ENCODE assay signal across 8 mouse cellular contexts in genomic region chr8:90794990-90795861, GRCm38 (mm10). TPM values are rescaled to one million over a fixed set of nuclear protein-coding genes. Genes with fewer than 3 reads are reported as not detected.
DNase-seq lines count a peak whose midpoint lies in the region; ATAC-seq and TF ChIP-seq lines count a peak whose summit lies in the region.

No protein-coding gene starts in this region.

- peak; percentile 66 to 82 for DNase-seq in adrenal gland, postnatal 36 days
- peak; percentile 88 for DNase-seq in kidney, postnatal 10 days
- DNase-seq in liver, postnatal 0 days: peak; percentile 83
- DNase-seq in thymus, postnatal 10 days (ENCODE audit: low spot score in 2 of 2): peak; percentile 75 to 93

- H3K36me3 ChIP-seq in embryonic facial prominence, embryonic 13.5 days: no peaks in the 10 kb centered on the region
- H3K36me3 ChIP-seq in heart, embryonic 14.5 days (ENCODE audit: control insufficient read depth, insufficient read depth, low read length): no peaks in the 10 kb centered on the region
- no peaks in the 10 kb centered on the region for H3K36me3 ChIP-seq in liver, postnatal 0 days (replicated peaks; ENCODE audit: insufficient read depth, low read length)
- no peaks in the 10 kb centered on the region for H3K36me3 ChIP-seq in neural tube, embryonic 13.5 days

- 7% methylated on average over 12 of the region's 12 CpGs for WGBS in embryonic facial prominence, embryonic 13.5 days
- 12% methylated on average over 12 of the region's 12 CpGs for WGBS in heart, embryonic 14.5 days
- WGBS in liver, postnatal 0 days (ENCODE audit: insufficient replicate concordance): 4% methylated on average over 12 of the region's 12 CpGs
- WGBS in neural tube, embryonic 13.5 days: 11% methylated on average over 12 of the region's 12 CpGs

- ATAC-seq in CD4-positive, CD25-positive, alpha-beta regulatory T cell, adult 4 months: peak; percentile 89
- ATAC-seq in embryonic facial prominence, embryonic 13.5 days (ENCODE audit: insufficient number of reproducible peaks, insufficient read depth, low FRiP score, low TSS enrichment, low read depth): peak; percentile 56; the same call in 1 of the 2 replicates
- no peak for ATAC-seq in heart, embryonic 14.5 days (ENCODE audit: insufficient number of reproducible peaks, insufficient read depth, low FRiP score, low read depth)
- ATAC-seq in liver, postnatal 0 days: peak; percentile 90
- ATAC-seq in neural tube, embryonic 13.5 days (ENCODE audit: low read depth): peak; percentile 66

- no peaks in the 10 kb centered on the region for H3K27me3 ChIP-seq in embryonic facial prominence, embryonic 13.5 days
- H3K27me3 ChIP-seq in heart, embryonic 14.5 days (ENCODE audit: control insufficient read depth, insufficient read depth, low read length): no peaks in the 10 kb centered on the region
- no peaks in the 10 kb centered on the region for H3K27me3 ChIP-seq in liver, postnatal 0 days (ENCODE audit: insufficient read depth, low read length)
- no peaks in the 10 kb centered on the region for H3K27me3 ChIP-seq in neural tube, embryonic 13.5 days

- H3K4me2 ChIP-seq in embryonic facial prominence, embryonic 13.5 days: peak overlapping the region; percentile 53
- H3K4me2 ChIP-seq in heart, embryonic 14.5 days (ENCODE audit: low read length): peak overlapping the region; percentile 49
- H3K4me2 ChIP-seq in liver, postnatal 0 days (ENCODE audit: low read depth, low read length): peak overlapping the region; percentile 51
- H3K4me2 ChIP-seq in neural tube, embryonic 13.5 days: peak overlapping the region; percentile 48

- H3K4me1 ChIP-seq in embryonic facial prominence, embryonic 13.5 days: peaks cover 14% of the 10 kb centered on the region
- peaks cover 5 to 8% of the 10 kb centered on the region in 2 experiments for H3K4me1 ChIP-seq in heart, embryonic 14.5 days (ENCODE audit: control insufficient read depth in 2 of 2, insufficient read depth in 2 of 2, low read length in 2 of 2)
- H3K4me1 ChIP-seq in liver, postnatal 0 days (ENCODE audit: insufficient read depth): 0 out of 2 replicates have a peak, but pooled peaks cover 3% of the 10 kb centered on the region
- peaks cover 14% of the 10 kb centered on the region for H3K4me1 ChIP-seq in neural tube, embryonic 13.5 days (replicated peaks)

- H3K9me3 ChIP-seq in embryonic facial prominence, embryonic 13.5 days: no peaks in the 10 kb centered on the region
- H3K9me3 ChIP-seq in heart, embryonic 14.5 days (ENCODE audit: control insufficient read depth, low read length): no peaks in the 10 kb centered on the region
- H3K9me3 ChIP-seq in liver, postnatal 0 days (ENCODE audit: low read length): no peaks in the 10 kb centered on the region
- H3K9me3 ChIP-seq in neural tube, embryonic 13.5 days: no peaks in the 10 kb centered on the region

- H3K27ac ChIP-seq in embryonic facial prominence, embryonic 13.5 days: 0 out of 2 replicates have a peak overlapping the region, but pooled peaks have one; percentile 18
- no peak overlapping the region for H3K27ac ChIP-seq in heart, embryonic 14.5 days (replicated peaks in 1 of 2; ENCODE audit: control insufficient read depth in 1 of 2, insufficient read depth in 1 of 2, low read depth in 2 of 2, low read length in 2 of 2)
- H3K27ac ChIP-seq in liver, postnatal 0 days (ENCODE audit: low read depth): no peak overlapping the region
- peak overlapping the region; percentile 18; the same call in 1 of the 2 replicates for H3K27ac ChIP-seq in neural tube, embryonic 13.5 days (replicated peaks)

- TF ChIP-seq CTCF in liver, postnatal 0 days (IDR thresholded peaks at IDR 0.05; ENCODE audit: low read depth): peak; percentile 76

- TF ChIP-seq EP300 in liver, postnatal 0 days (IDR thresholded peaks at IDR 0.05; ENCODE audit: low read depth): no peak

- H3K9ac ChIP-seq in embryonic facial prominence, embryonic 13.5 days: no peak overlapping the region
- no peak overlapping the region for H3K9ac ChIP-seq in heart, embryonic 14.5 days (ENCODE audit: low read length)
- no peak overlapping the region for H3K9ac ChIP-seq in liver, postnatal 0 days (replicated peaks)
- no peak overlapping the region for H3K9ac ChIP-seq in neural tube, embryonic 13.5 days

- peak overlapping the region; percentile 30 for H3K4me3 ChIP-seq in embryonic facial prominence, embryonic 13.5 days
- H3K4me3 ChIP-seq in heart, embryonic 14.5 days (ENCODE audit: control insufficient read depth in 1 of 2, insufficient read depth in 1 of 2, low read depth in 1 of 2, low read length in 2 of 2): peak overlapping the region; percentile 25 to 37
- peak overlapping the region; percentile 19 for H3K4me3 ChIP-seq in liver, postnatal 0 days (ENCODE audit: low read depth, low read length)
- H3K4me3 ChIP-seq in neural tube, embryonic 13.5 days: 0 out of 2 replicates have a peak overlapping the region, but pooled peaks have one; percentile 17

RNA-seq across cellular contexts. Expression of gene Gm19935, which starts 22.0 kb away (rescaled TPM):
- polyA plus RNA-seq in CD4-positive, CD25-positive, alpha-beta regulatory T cell, adult 4 months (2017; shearing (Covaris generic)): not detected
- not detected for total RNA-seq in adrenal gland, postnatal 36 days (2021)
- polyA plus RNA-seq in embryonic facial prominence, embryonic 13.5 days (2015; fragmentation: Nextera tagmentation; extraction: Ambion mirVana): 0.37 TPM in 1 of 2 replicates, not detected in the other
- 0.20 TPM in 1 of 2 replicates, not detected in the other for polyA plus RNA-seq in heart, embryonic 14.5 days (2014; fragmentation: Nextera tagmentation; extraction: Ambion mirVana)
- not detected in 2 replicates for polyA plus RNA-seq in liver, postnatal 0 days (2015; fragmentation: Nextera tagmentation; extraction: Ambion mirVana)
- polyA plus RNA-seq in neural tube, embryonic 13.5 days (2015; fragmentation: Nextera tagmentation; extraction: Ambion mirVana): 1.7 and 2.0 TPM in 2 replicates

RNA-seq across cellular contexts. Expression of gene Chd9, which starts 32.9 kb away (rescaled TPM):
- 100 to 1,000 TPM; 195 to 267 TPM for polyA plus RNA-seq in CD4-positive, CD25-positive, alpha-beta regulatory T cell, adult 4 months (2017; shearing (Covaris generic))
- total RNA-seq in adrenal gland, postnatal 36 days (2021): 10 to 100 TPM; 68.7 to 93.5 TPM
- 95.1 and 108 TPM in 2 replicates for polyA plus RNA-seq in embryonic facial prominence, embryonic 13.5 days (2015; fragmentation: Nextera tagmentation; extraction: Ambion mirVana)
- 57.0 and 62.4 TPM in 2 replicates for polyA plus RNA-seq in heart, embryonic 14.5 days (2014; fragmentation: Nextera tagmentation; extraction: Ambion mirVana)
- 27.2 and 32.2 TPM in 2 replicates for polyA plus RNA-seq in liver, postnatal 0 days (2015; fragmentation: Nextera tagmentation; extraction: Ambion mirVana)
- polyA plus RNA-seq in neural tube, embryonic 13.5 days (2015; fragmentation: Nextera tagmentation; extraction: Ambion mirVana): 78.3 and 83.7 TPM in 2 replicates

Comparison
In these comparisons a context has a peak if more than half of its experiments do, and no peak if none do; other contexts are left out.
1. H3K27ac ChIP-seq: peak in embryonic facial prominence, embryonic 13.5 days (single experiment) and neural tube, embryonic 13.5 days (single experiment); none in heart, embryonic 14.5 days (0 of 2) and liver, postnatal 0 days (single experiment).
2. Peak in every context shown above with its lines, with median percentiles within 50 percentile points of each other: DNase-seq, H3K4me2 ChIP-seq and H3K4me3 ChIP-seq.